Mouse (Mus musculus) MEL (cell line): ENCODE data around the gene Mast1. TPM values are rescaled to one million over a fixed set of nuclear protein-coding genes. Genes with fewer than 3 reads are reported as not detected.

Experiments
- DNase-seq: peaks from one replicate; pipeline ENCODE4 v3.0.0; 2011; ENCODE audit warnings: low read depth, low spot score
- H3K27ac ChIP-seq: 2 replicates; pipeline ENCODE4 v1.5.1; 2012; ENCODE audit warnings: low read depth, mild to moderate bottlenecking, control low read depth, low read length, moderate library complexity; ENCODE audit not compliant: control insufficient read depth
- H3K27me3 ChIP-seq, 2 experiments: fragments of 150-350 bp in 1 of 2; sonication (generic) in 1 of 2; 2 replicates each; pipeline ENCODE4 v1.6.1; 2012; ENCODE audit warnings: low read length in 2 of 2, mild to moderate bottlenecking in 2 of 2, improper control_type of control experiment in 1 of 2, moderate library complexity in 1 of 2; ENCODE audit not compliant: insufficient read depth in 2 of 2, control insufficient read depth in 1 of 2
- H3K36me3 ChIP-seq, 2 experiments: 2 replicates each; pipeline ENCODE4 v1.6.1; 2012 to 2014; ENCODE audit warnings: low read length in 2 of 2, improper control_type of control experiment in 1 of 2, inconsistent platforms in 1 of 2, mild to moderate bottlenecking in 1 of 2; ENCODE audit not compliant: insufficient read depth in 2 of 2, control insufficient read depth in 1 of 2
- H3K4me1 ChIP-seq, 2 experiments: fragments of 150-350 bp in 1 of 2; sonication (generic) in 1 of 2; 2 replicates each; pipeline ENCODE4 v1.6.1; 2012; ENCODE audit warnings: low read length in 2 of 2, improper control_type of control experiment in 1 of 2, mild to moderate bottlenecking in 1 of 2; ENCODE audit not compliant: insufficient read depth in 2 of 2, control insufficient read depth in 1 of 2
- H3K4me3 ChIP-seq, 2 experiments: fragments of 150-350 bp in 1 of 2; sonication (generic) in 1 of 2; 2 replicates each; pipeline ENCODE4 v1.5.1; 2012; ENCODE audit warnings: low read depth in 2 of 2, low read length in 2 of 2, mild to moderate bottlenecking in 2 of 2, moderate library complexity in 2 of 2, control low read depth in 1 of 2, improper control_type of control experiment in 1 of 2; ENCODE audit not compliant: control insufficient read depth in 1 of 2, insufficient read depth in 1 of 2
- H3K79me2 ChIP-seq: 2 replicates; pipeline ENCODE4 v1.6.1; 2012; ENCODE audit warnings: mild to moderate bottlenecking, low read length, moderate library complexity; ENCODE audit not compliant: control insufficient read depth, poor library complexity, insufficient read depth
- H3K9ac ChIP-seq: 2 replicates; pipeline ENCODE4 v1.6.1; 2012; ENCODE audit warnings: low read depth, mild to moderate bottlenecking, control low read depth, low read length, moderate library complexity; ENCODE audit not compliant: control insufficient read depth, poor library complexity, severe bottlenecking
- H3K9me3 ChIP-seq: fragments of 150-350 bp; sonication (generic); replicated peaks from 2 replicates; pipeline ENCODE4 v1.6.1; 2012; ENCODE audit warnings: mild to moderate bottlenecking, low read length, improper control_type of control experiment, moderate library complexity; ENCODE audit not compliant: insufficient read depth
- CTCF ChIP-seq, 3 experiments: IDR thresholded peaks in 2 of 3; conservative IDR thresholded peaks in 1 of 3; 2 replicates each; pipeline ENCODE4 v1.5.1; 2011 to 2012; ENCODE audit warnings: low read length in 3 of 3, low read depth in 2 of 3, mild to moderate bottlenecking in 2 of 3, improper control_type of control experiment in 1 of 3, inconsistent platforms in 1 of 3, mixed read lengths in 1 of 3, moderate library complexity in 1 of 3; ENCODE audit not compliant: control insufficient read depth in 1 of 3, insufficient read depth in 1 of 3, poor library complexity in 1 of 3, severe bottlenecking in 1 of 3
- E2F4 ChIP-seq: IDR thresholded peaks from 2 replicates; pipeline ENCODE4 v1.6.1; 2011; ENCODE audit warnings: low read depth, low read length, improper control_type of control experiment, borderline replicate concordance
- EP300 ChIP-seq, 2 experiments: IDR thresholded peaks; 2 replicates each; pipeline ENCODE4 v1.6.1; 2011; ENCODE audit warnings: improper control_type of control experiment in 2 of 2, low read length in 2 of 2, low read depth in 1 of 2, mild to moderate bottlenecking in 1 of 2
- ETS1 ChIP-seq: IDR thresholded peaks from 2 replicates; pipeline ENCODE4 v1.6.1; 2012; ENCODE audit warnings: low read depth, mild to moderate bottlenecking, inconsistent platforms, low read length, improper control_type of control experiment, moderate library complexity
- MEF2A ChIP-seq: IDR thresholded peaks from 2 replicates; pipeline ENCODE4 v1.6.1; 2014; ENCODE audit warnings: low read depth, mild to moderate bottlenecking, inconsistent platforms, low read length, improper control_type of control experiment; ENCODE audit not compliant: poor library complexity, insufficient replicate concordance, severe bottlenecking; ENCODE audit errors: extremely low read depth
- NRF1 ChIP-seq: IDR thresholded peaks from 2 replicates; pipeline ENCODE4 v1.6.1; 2014; ENCODE audit warnings: low read depth, mild to moderate bottlenecking, inconsistent platforms, low read length, improper control_type of control experiment, moderate library complexity; ENCODE audit not compliant: poor library complexity, insufficient read depth, severe bottlenecking
- SMC3 ChIP-seq: IDR thresholded peaks from 2 replicates; pipeline ENCODE4 v1.6.1; 2011; ENCODE audit warnings: low read depth, low read length, improper control_type of control experiment
- TAL1 ChIP-seq: IDR thresholded peaks from 2 replicates; pipeline ENCODE4 v1.6.1; 2012; ENCODE audit warnings: mild to moderate bottlenecking, inconsistent platforms, low read length, moderate library complexity, mixed read lengths
- ZNF384 ChIP-seq: IDR thresholded peaks from 2 replicates; pipeline ENCODE4 v1.6.1; 2012; ENCODE audit warnings: low read depth, mild to moderate bottlenecking, inconsistent platforms, low read length, improper control_type of control experiment
- polyA plus RNA-seq, 2 experiments: library from polyadenylated mRNA; stranded (reverse) in 1 of 2; unstranded in 1 of 2; fragments of >175 nt in 1 of 2; fragments of >200 nt in 1 of 2; gene quantifications; 2 replicates each; pipeline versions ENCODE4 v1.2.1 to v1.2.4; 2012; ENCODE audit warnings: low replicate concordance in 2 of 2, low read depth in 1 of 2; ENCODE audit not compliant: insufficient read length in 2 of 2, insufficient read depth in 1 of 2, missing spikeins in 1 of 2
- total RNA-seq: library from RNA; depleted of rRNA; stranded (reverse); fragments of 300-350 nt; gene quantifications from 2 replicates; pipeline ENCODE4 v1.2.3, GENCODE M21; 2012

Mast1 gene
- total and polyA plus RNA-seq, 3 experiments, result 0.77 to 4.5 TPM; not detected in 1

DNA sequence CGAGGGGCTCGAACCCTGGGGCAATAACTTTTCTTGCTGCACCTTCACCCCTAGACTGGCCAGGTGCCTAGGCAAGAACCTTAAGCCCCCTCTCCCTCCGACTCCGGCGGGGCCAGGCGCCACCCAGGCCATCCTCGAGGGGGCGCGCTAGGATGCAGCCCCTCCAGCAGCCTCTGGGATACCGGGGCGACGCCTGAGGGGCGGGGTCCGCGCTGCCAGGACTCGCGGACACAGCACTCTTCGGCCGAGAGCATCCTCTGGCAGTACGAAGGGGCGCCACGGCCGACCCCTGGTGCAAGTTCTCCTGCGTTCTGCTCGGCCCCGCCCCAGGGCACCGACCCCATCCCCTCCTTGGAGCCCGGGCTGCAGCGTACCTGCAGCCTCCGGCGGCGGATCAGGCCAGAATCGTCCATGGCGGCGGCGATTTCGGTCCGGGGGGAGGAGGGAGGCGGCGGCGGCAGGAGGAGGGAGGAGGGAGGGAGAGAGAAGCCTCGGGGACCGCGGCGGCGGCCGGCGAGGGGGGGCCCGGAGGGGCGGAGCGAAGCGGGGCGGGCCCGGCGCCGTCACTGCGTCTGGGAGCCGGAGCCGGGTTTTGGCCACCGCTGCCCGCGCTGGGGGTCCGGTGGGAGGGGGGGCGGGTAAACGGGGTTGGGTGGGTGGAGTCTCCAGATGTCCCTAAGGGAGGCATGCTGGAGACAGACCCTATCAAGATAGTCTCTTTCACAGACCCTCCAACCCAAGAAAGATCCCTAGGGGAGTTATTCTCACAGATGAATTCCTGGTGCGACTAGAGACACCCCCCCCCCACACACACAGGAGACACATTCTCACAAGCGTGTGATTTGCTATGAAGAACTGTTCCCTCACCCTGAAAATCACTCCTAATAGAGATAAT lies 8.7 kb upstream of the Mast1 start:
- no peaks in the 10 kb centered on the region for H3K36me3 ChIP-seq
- peaks cover 0 to 4% of the 10 kb centered on the region in 2 experiments for H3K27me3 ChIP-seq
- TF ChIP-seq E2F4, result no peak
- TF ChIP-seq TAL1, result no peak
- no peak for TF ChIP-seq EP300 (IDR thresholded peaks at IDR 0.05; ENCODE audit: low read depth in 1 of 2, low read length in 2 of 2)
- TF ChIP-seq CTCF (IDR thresholded peaks at IDR 0.05 in 2 of 3, conservative IDR thresholded peaks at IDR 0.05 in 1 of 3; ENCODE audit: control insufficient read depth in 1 of 3, insufficient read depth in 1 of 3, low read depth in 2 of 3, low read length in 3 of 3, poor library complexity in 1 of 3, severe bottlenecking in 1 of 3), result peak in 1 of 3 experiments; percentile 38; a peak in 2 of 6 replicates
- TF ChIP-seq, all 39 proteins: peak for 1
- no peaks in the 10 kb centered on the region for H3K79me2 ChIP-seq
- H3K4me3 ChIP-seq, result no peak overlapping the region
- DNase-seq, result no peak
- no peak overlapping the region for H3K9ac ChIP-seq
- no peak overlapping the region for H3K27ac ChIP-seq
- no peaks in the 10 kb centered on the region; a peak in 1 of 4 replicates for H3K4me1 ChIP-seq
- H3K9me3 ChIP-seq, result no peaks in the 10 kb centered on the region

DNA sequence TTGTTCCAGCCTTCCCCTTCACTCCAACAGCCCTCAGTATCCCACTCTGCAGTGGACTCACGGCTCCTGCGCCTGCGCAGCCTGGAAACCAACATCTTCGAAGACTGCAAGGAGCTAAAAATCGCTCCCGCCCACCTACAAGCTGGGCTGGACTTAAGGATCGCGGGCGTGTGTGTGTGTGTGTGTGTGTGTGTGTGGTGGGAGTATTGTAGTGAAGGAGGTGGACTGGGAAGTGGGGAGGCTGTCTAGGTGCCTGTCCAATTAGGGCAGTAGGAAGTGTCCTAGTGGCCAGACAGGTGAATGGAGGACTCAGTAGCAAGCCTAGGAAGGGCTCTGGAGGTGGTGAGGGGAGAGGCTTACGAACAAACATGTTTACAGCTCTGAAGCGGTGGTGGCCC lies 8.1 kb upstream of the Mast1 start:
- no peaks in the 10 kb centered on the region for H3K79me2 ChIP-seq
- H3K36me3 ChIP-seq, result no peaks in the 10 kb centered on the region
- no peak for DNase-seq
- no peak overlapping the region for H3K9ac ChIP-seq
- peaks cover 0 to 4% of the 10 kb centered on the region in 2 experiments for H3K27me3 ChIP-seq
- no peaks in the 10 kb centered on the region; a peak in 1 of 4 replicates for H3K4me1 ChIP-seq
- TF ChIP-seq ETS1, result no peak
- TF ChIP-seq SMC3, result no peak
- peak; percentile 64 for TF ChIP-seq NRF1
- no peak overlapping the region for H3K4me3 ChIP-seq
- H3K27ac ChIP-seq, result no peak overlapping the region
- no peaks in the 10 kb centered on the region for H3K9me3 ChIP-seq

DNA sequence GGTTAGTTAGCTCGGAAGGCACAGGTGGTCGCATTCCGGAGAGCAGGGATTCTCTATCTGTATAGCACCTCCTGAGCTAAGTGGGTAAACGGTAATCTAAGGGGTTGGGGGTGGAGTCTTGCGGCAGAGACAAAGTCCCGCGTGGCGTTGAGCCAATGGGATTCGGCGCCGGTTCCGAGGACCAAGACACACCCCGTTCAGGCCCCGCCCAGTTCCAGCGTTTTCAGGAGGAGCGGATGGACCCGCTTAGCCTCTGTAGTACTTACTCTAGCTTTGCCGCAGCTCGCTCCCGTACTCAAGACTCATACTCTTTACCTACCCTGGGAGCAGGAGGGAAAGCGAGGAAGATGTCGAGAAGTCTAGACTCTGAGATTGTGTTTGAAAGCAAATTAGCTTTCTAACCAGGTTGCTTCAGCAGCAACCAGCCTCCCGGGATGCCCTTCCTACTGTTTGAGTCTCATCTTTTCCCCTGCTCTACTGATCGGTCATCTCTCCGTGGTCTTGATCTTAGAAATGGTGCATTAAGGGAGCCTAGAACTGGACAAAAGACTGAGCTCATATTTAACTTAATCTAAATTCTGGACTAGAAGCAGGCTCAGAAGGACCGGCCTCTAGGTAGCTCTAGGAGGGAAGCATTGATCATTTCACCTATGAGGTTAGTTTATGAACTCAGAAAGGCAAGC lies 7.5 kb upstream of the Mast1 start:
- H3K4me1 ChIP-seq, result no peaks in the 10 kb centered on the region; a peak in 1 of 4 replicates
- H3K9ac ChIP-seq, result no peak overlapping the region
- H3K4me3 ChIP-seq, result peak overlapping the region in 1 of 2 experiments; percentile 3; a peak in 1 of 4 replicates
- H3K9me3 ChIP-seq, result no peaks in the 10 kb centered on the region
- TF ChIP-seq MEF2A (no peak), ZNF384 (no peak)
- no peak overlapping the region for H3K27ac ChIP-seq
- H3K27me3 ChIP-seq, result peaks cover 0 to 4% of the 10 kb centered on the region in 2 experiments
- peak; percentile 84 for DNase-seq
- H3K79me2 ChIP-seq, result no peaks in the 10 kb centered on the region
- no peaks in the 10 kb centered on the region for H3K36me3 ChIP-seq
